Mouse (Mus musculus): ENCODE results near the gene Pik3r4. TPM values are rescaled to one million over a fixed set of nuclear protein-coding genes. Genes with fewer than 3 reads are reported as not detected.

Pik3r4 gene
- total RNA-seq, 1 experiment, result 26.5 TPM

DNA sequence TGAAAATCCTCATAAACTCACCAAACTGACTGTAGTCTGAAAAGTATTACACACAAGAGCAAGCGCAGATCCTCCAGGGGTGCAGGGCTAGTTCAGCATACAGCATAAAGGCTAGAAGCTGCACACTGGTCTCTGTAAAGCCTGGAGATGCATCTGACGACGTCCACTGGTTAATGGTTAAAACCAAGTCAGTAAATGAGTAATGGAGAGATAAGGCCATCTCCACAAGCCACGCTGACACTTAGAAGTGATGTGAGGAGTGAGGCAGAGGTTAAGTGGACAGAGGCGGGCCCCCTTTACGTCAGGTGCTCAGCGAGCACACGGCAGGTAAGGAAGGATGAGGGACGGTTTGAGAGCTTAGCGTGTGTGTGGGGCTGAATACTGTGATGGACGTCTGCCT, 33.2 kb downstream of the Pik3r4 start:
- peaks cover 24% of the 10 kb centered on the region for H3K36me3 ChIP-seq (ENCODE audit: control insufficient read depth, insufficient read depth, low read length, poor library complexity, severe bottlenecking)
- no peaks in the 10 kb centered on the region for H3K9me3 ChIP-seq (ENCODE audit: control insufficient read depth, insufficient read depth, low read depth, low read length)
- TF ChIP-seq MAFK (IDR thresholded peaks at IDR 0.05; ENCODE audit: insufficient read depth, low read depth, low read length) (no peak), CHD2 (IDR thresholded peaks at IDR 0.05; ENCODE audit: low read depth, low read length) (no peak), HCFC1 (IDR thresholded peaks at IDR 0.05; ENCODE audit: borderline replicate concordance, insufficient read depth, low read length) (no peak), ZC3H11A (IDR thresholded peaks at IDR 0.05; ENCODE audit: borderline replicate concordance, low read depth, low read length) (no peak), ZNF384 (IDR thresholded peaks at IDR 0.05; ENCODE audit: low read depth, low read length) (no peak)
- no peak overlapping the region for H3K9ac ChIP-seq (ENCODE audit: insufficient read depth, low read depth, low read length, poor library complexity, severe bottlenecking)
- no peak overlapping the region for H3K27ac ChIP-seq (ENCODE audit: insufficient read depth, low read depth, low read length, poor library complexity, severe bottlenecking)
- H3K4me1 ChIP-seq (ENCODE audit: control insufficient read depth in 2 of 2, insufficient read depth in 2 of 2, low read length in 2 of 2, poor library complexity in 1 of 2), result no peaks in the 10 kb centered on the region; a peak in 1 of 4 replicates
- no peak overlapping the region for H3K4me3 ChIP-seq (ENCODE audit: insufficient read depth in 1 of 2, low read depth in 1 of 2, low read length in 2 of 2, poor library complexity in 1 of 2, severe bottlenecking in 1 of 2)
- no peak for DNase-seq (ENCODE audit: low read depth, low spot score)
- in situ Hi-C loops (cut with MboI; ENCODE audit: low sequenced_read_pairs in 2 of 2, unreplicated experiment in 2 of 2), result loop anchor here in 1 of 2 experiments (25.0 kb wide), 1 partner anchor 361 kb away; no protein-coding TSS in a partner anchor

DNA sequence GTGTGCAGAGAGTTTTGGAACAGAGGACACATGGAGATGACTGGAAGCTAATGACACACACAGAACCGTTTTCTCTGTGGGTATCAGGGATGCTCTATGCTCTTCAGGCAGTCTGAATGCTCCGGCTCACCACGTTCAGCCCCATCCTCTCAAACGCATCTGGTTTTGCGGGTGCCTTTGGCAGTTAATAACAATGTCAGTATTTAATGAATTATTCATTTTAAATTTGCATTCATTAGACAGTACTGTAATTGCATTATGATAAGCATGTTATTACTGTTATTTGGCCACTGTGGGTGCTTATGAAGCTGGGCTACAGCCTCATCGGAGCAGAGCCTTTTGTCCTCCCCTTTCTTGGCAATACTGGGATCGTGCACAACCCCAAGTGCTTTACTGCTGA, 38.6 kb downstream of the Pik3r4 start:
- H3K9ac ChIP-seq (ENCODE audit: insufficient read depth, low read depth, low read length, poor library complexity, severe bottlenecking), result no peak overlapping the region
- H3K27ac ChIP-seq (ENCODE audit: insufficient read depth, low read depth, low read length, poor library complexity, severe bottlenecking), result no peak overlapping the region
- H3K4me3 ChIP-seq (ENCODE audit: insufficient read depth in 1 of 2, low read depth in 1 of 2, low read length in 2 of 2, poor library complexity in 1 of 2, severe bottlenecking in 1 of 2), result no peak overlapping the region
- TF ChIP-seq HCFC1 (IDR thresholded peaks at IDR 0.05; ENCODE audit: borderline replicate concordance, insufficient read depth, low read length) (no peak), ZC3H11A (IDR thresholded peaks at IDR 0.05; ENCODE audit: borderline replicate concordance, low read depth, low read length) (no peak), CHD2 (IDR thresholded peaks at IDR 0.05; ENCODE audit: low read depth, low read length) (no peak), MAFK (IDR thresholded peaks at IDR 0.05; ENCODE audit: insufficient read depth, low read depth, low read length) (no peak), ZNF384 (IDR thresholded peaks at IDR 0.05; ENCODE audit: low read depth, low read length) (no peak)
- no peaks in the 10 kb centered on the region for H3K9me3 ChIP-seq (ENCODE audit: control insufficient read depth, insufficient read depth, low read depth, low read length)
- in situ Hi-C loops (cut with MboI; ENCODE audit: low sequenced_read_pairs in 2 of 2, unreplicated experiment in 2 of 2), result loop anchor here in 1 of 2 experiments (25.0 kb wide), 1 partner anchor 356 kb away; no protein-coding TSS in a partner anchor
- H3K36me3 ChIP-seq (ENCODE audit: control insufficient read depth, insufficient read depth, low read length, poor library complexity, severe bottlenecking), result peaks cover 36% of the 10 kb centered on the region
- DNase-seq (ENCODE audit: low read depth, low spot score), result no peak
- no peaks in the 10 kb centered on the region; a peak in 1 of 4 replicates for H3K4me1 ChIP-seq (ENCODE audit: control insufficient read depth in 2 of 2, insufficient read depth in 2 of 2, low read length in 2 of 2, poor library complexity in 1 of 2)

DNA sequence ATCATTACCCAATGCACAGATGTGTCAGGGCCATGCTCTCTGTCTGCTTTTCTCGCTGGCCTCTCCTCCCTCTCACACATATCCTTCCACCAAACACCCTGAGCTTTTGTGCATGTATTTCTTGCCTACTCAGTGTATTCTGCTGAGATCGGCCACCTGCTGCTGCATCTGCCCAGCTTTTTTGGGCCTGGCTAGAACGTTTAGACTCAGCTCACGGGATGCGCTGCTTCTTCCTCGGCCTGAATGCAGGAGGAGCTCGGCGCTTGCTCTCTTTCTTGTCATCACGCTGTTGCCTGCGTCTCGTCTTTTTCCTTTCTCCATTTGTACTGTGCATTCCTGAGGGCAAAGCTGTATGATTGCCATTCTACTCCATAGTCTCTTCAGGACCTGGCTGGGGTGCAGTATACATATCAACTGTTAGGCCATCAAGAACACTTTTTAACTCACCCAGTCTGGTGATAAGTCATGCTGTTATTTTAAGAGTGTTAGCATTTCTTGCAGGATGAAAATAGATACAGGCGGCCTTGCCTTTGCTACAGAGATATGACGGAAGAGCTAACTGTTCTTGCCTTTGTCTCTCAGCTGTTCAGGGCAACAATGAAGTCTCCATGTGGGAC, 41.9 kb downstream of the Pik3r4 start:
- Histone ChIP-seq H3K27ac (ENCODE audit: insufficient read depth, low read depth, low read length, poor library complexity, severe bottlenecking) (no peak overlapping the region), H3K4me1 (ENCODE audit: control insufficient read depth in 2 of 2, insufficient read depth in 2 of 2, low read length in 2 of 2, poor library complexity in 1 of 2) (no peaks in the 10 kb centered on the region), H3K9ac (ENCODE audit: insufficient read depth, low read depth, low read length, poor library complexity, severe bottlenecking) (no peak overlapping the region), H3K36me3 (ENCODE audit: control insufficient read depth, insufficient read depth, low read length, poor library complexity, severe bottlenecking) (peaks cover 26% of the 10 kb centered on the region), H3K9me3 (ENCODE audit: control insufficient read depth, insufficient read depth, low read depth, low read length) (no peaks in the 10 kb centered on the region), H3K4me3 (ENCODE audit: insufficient read depth in 1 of 2, low read depth in 1 of 2, low read length in 2 of 2, poor library complexity in 1 of 2, severe bottlenecking in 1 of 2) (no peak overlapping the region)
- no peak for DNase-seq (ENCODE audit: low read depth, low spot score)
- in situ Hi-C loops (cut with MboI; ENCODE audit: low sequenced_read_pairs in 2 of 2, unreplicated experiment in 2 of 2), result loop anchor here in 1 of 2 experiments (25.0 kb wide), 1 partner anchor 353 kb away; no protein-coding TSS in a partner anchor
- TF ChIP-seq MAFK (IDR thresholded peaks at IDR 0.05; ENCODE audit: insufficient read depth, low read depth, low read length) (no peak), CHD2 (IDR thresholded peaks at IDR 0.05; ENCODE audit: low read depth, low read length) (no peak), HCFC1 (IDR thresholded peaks at IDR 0.05; ENCODE audit: borderline replicate concordance, insufficient read depth, low read length) (no peak), ZC3H11A (IDR thresholded peaks at IDR 0.05; ENCODE audit: borderline replicate concordance, low read depth, low read length) (no peak), ZNF384 (IDR thresholded peaks at IDR 0.05; ENCODE audit: low read depth, low read length) (no peak)

DNA sequence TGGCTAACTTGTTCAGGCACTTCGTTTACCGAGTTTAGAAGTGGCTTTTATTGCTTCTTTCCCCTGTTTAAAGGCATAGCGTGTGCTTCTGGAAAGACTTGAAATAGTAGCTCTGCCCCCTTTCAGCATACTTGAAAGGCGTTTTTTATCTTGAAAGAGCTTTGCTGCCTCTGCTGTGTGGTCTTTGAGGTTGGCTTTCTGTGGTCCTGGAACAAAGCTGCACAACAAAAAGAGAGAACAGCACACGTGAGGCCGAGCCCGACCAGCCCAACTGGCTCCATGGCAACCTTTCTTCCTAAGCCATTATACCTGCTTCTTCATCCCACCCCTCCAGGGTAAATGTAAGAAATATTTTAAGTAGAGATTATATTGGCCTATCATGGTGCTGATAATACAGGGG, 46.7 kb downstream of the Pik3r4 start:
- no peaks in the 10 kb centered on the region for H3K4me1 ChIP-seq (ENCODE audit: control insufficient read depth in 2 of 2, insufficient read depth in 2 of 2, low read length in 2 of 2, poor library complexity in 1 of 2)
- H3K36me3 ChIP-seq (ENCODE audit: control insufficient read depth, insufficient read depth, low read length, poor library complexity, severe bottlenecking), result peaks cover 18% of the 10 kb centered on the region
- in situ Hi-C loops (cut with MboI; ENCODE audit: low sequenced_read_pairs in 2 of 2, unreplicated experiment in 2 of 2), result loop anchor here in 1 of 2 experiments (25.0 kb wide), 1 partner anchor 348 kb away; no protein-coding TSS in a partner anchor
- no peak for DNase-seq (ENCODE audit: low read depth, low spot score)
- no peak overlapping the region for H3K4me3 ChIP-seq (ENCODE audit: insufficient read depth in 1 of 2, low read depth in 1 of 2, low read length in 2 of 2, poor library complexity in 1 of 2, severe bottlenecking in 1 of 2)
- H3K9me3 ChIP-seq (ENCODE audit: control insufficient read depth, insufficient read depth, low read depth, low read length), result no peaks in the 10 kb centered on the region
- no peak overlapping the region for H3K9ac ChIP-seq (ENCODE audit: insufficient read depth, low read depth, low read length, poor library complexity, severe bottlenecking)
- TF ChIP-seq ZC3H11A (IDR thresholded peaks at IDR 0.05; ENCODE audit: borderline replicate concordance, low read depth, low read length) (no peak), HCFC1 (IDR thresholded peaks at IDR 0.05; ENCODE audit: borderline replicate concordance, insufficient read depth, low read length) (no peak), MAFK (IDR thresholded peaks at IDR 0.05; ENCODE audit: insufficient read depth, low read depth, low read length) (no peak), ZNF384 (IDR thresholded peaks at IDR 0.05; ENCODE audit: low read depth, low read length) (no peak), CHD2 (IDR thresholded peaks at IDR 0.05; ENCODE audit: low read depth, low read length) (no peak)
- no peak overlapping the region for H3K27ac ChIP-seq (ENCODE audit: insufficient read depth, low read depth, low read length, poor library complexity, severe bottlenecking)
